ENCODE assay signal across 10 mouse cellular contexts in genomic region chr8:128519366-128519765, GRCm38 (mm10).
DNase-seq lines count a peak whose midpoint lies in the region; ATAC-seq and TF ChIP-seq lines count a peak whose summit lies in the region.
"Had no signal": no experiment of that assay in that cellular context is flagged by ENCODE, and none has a peak within 500 bp of the region (broad histone marks: within the 10 kb centered on the region; RNA-seq: fewer than 3 reads in every experiment).

No protein-coding gene starts in this region.

- TF ChIP-seq EP300 in CH12.LX (IDR thresholded peaks at IDR 0.05; ENCODE audit: low read length): no peak

- DNase-seq in hindbrain, postnatal 0 days (ENCODE audit: low spot score): peak; percentile 43
- no peak for DNase-seq in hindbrain, embryonic 10.5 days (ENCODE audit: low spot score)
- DNase-seq in CH12.LX (ENCODE audit: extremely low read depth): peak; percentile 71
- DNase-seq in brain, embryonic 14.5 days (ENCODE audit: low read depth): peak; percentile 47
- peak; percentile 40 for DNase-seq in lung, postnatal 10 days
- DNase-seq in cerebellum, adult 9-11 months: no peak
- no peak for DNase-seq in frontal cortex, postnatal 10 days (ENCODE audit: low spot score in 2 of 2)
- no peak for DNase-seq in left cerebral cortex, adult 11 months (ENCODE audit: low spot score)

- H3K9me3 ChIP-seq in hindbrain, postnatal 0 days (ENCODE audit: low read length): no peaks in the 10 kb centered on the region
- no peaks in the 10 kb centered on the region for H3K9me3 ChIP-seq in hindbrain, embryonic 10.5 days
- no peaks in the 10 kb centered on the region for H3K9me3 ChIP-seq in CH12.LX (replicated peaks; ENCODE audit: low read length)
- H3K9me3 ChIP-seq: limb, embryonic 15.5 days; stomach, embryonic 15.5 days had no signal

- no peaks in the 10 kb centered on the region for H3K36me3 ChIP-seq in hindbrain, postnatal 0 days (ENCODE audit: insufficient read depth, low read length)
- H3K36me3 ChIP-seq in hindbrain, embryonic 10.5 days: no peaks in the 10 kb centered on the region
- H3K36me3 ChIP-seq in CH12.LX (replicated peaks in 1 of 2; ENCODE audit: control insufficient read depth in 1 of 2, insufficient read depth in 1 of 2, low read length in 1 of 2): no peaks in the 10 kb centered on the region
- H3K36me3 ChIP-seq: limb, embryonic 15.5 days; stomach, embryonic 15.5 days had no signal

- in situ Hi-C loops in CH12.LX (cut with MboI; ENCODE audit: low pct_ligation_motif_present, low pct_unique_long_range_greater_than_20kb, low sequenced_read_pairs): loop anchor here (10.0 to 25.0 kb wide), 2 partner anchors 135 to 1332 kb away; no protein-coding TSS in a partner anchor

- H3K9ac ChIP-seq in hindbrain, postnatal 0 days (replicated peaks; ENCODE audit: low read length): no peak overlapping the region
- no peak overlapping the region for H3K9ac ChIP-seq in CH12.LX (ENCODE audit: insufficient read depth, low read depth)
- H3K9ac ChIP-seq: limb, embryonic 15.5 days; stomach, embryonic 15.5 days had no signal

- TF ChIP-seq CTCF in hindbrain, postnatal 0 days (IDR thresholded peaks at IDR 0.05; ENCODE audit: low read depth): peak; percentile 55
- TF ChIP-seq CTCF in CH12.LX (conservative IDR thresholded peaks at IDR 0.05 in 1 of 2, IDR thresholded peaks at IDR 0.05 in 1 of 2; ENCODE audit: low read depth in 2 of 2, low read length in 2 of 2): peak; percentile 77 to 93
- TF ChIP-seq CTCF in brain, embryonic 14.5 days (IDR thresholded peaks at IDR 0.05; ENCODE audit: borderline replicate concordance, extremely low read depth, insufficient read depth, insufficient read length): peak; percentile 42; the same call in 1 of the 2 replicates

- no peaks in the 10 kb centered on the region for H3K4me1 ChIP-seq in hindbrain, postnatal 0 days (ENCODE audit: insufficient read depth, low read length)
- peaks cover 3% of the 10 kb centered on the region; the same call in 1 of the 2 replicates for H3K4me1 ChIP-seq in hindbrain, embryonic 10.5 days (replicated peaks)
- H3K4me1 ChIP-seq in CH12.LX (ENCODE audit: control insufficient read depth in 1 of 2, insufficient read depth in 2 of 2): peaks cover 12 to 46% of the 10 kb centered on the region in 2 experiments
- H3K4me1 ChIP-seq: limb, embryonic 15.5 days; stomach, embryonic 15.5 days had no signal

- WGBS in hindbrain, postnatal 0 days: 91% methylated on average over 1 of the region's 1 CpGs
- 71% methylated on average over 1 of the region's 1 CpGs for whole genome bisulfite sequencing in hindbrain, embryonic 10.5 days

- no peak overlapping the region for H3K4me3 ChIP-seq in hindbrain, postnatal 0 days (ENCODE audit: low read length)
- no peak overlapping the region for H3K4me3 ChIP-seq in hindbrain, embryonic 10.5 days
- no peak overlapping the region for H3K4me3 ChIP-seq in CH12.LX (replicated peaks in 1 of 3; ENCODE audit: low read depth in 2 of 3, low read length in 2 of 3, poor library complexity in 1 of 3)
- H3K4me3 ChIP-seq: limb, embryonic 15.5 days; stomach, embryonic 15.5 days had no signal

- no peak for TF ChIP-seq POLR2A in CH12.LX (IDR thresholded peaks at IDR 0.05; ENCODE audit: low read depth, low read length)
- no peak for TF ChIP-seq POLR2A in brain, embryonic 14.5 days (IDR thresholded peaks at IDR 0.05; ENCODE audit: borderline replicate concordance, extremely low read depth, insufficient read depth, insufficient read length, poor library complexity, severe bottlenecking)

- peak; percentile 80 for TF ChIP-seq RAD21 in CH12.LX (IDR thresholded peaks at IDR 0.05; ENCODE audit: low read depth, low read length)

- no peak overlapping the region for H3K4me2 ChIP-seq in hindbrain, postnatal 0 days (ENCODE audit: low read depth, low read length)
- H3K4me2 ChIP-seq in CH12.LX (ENCODE audit: insufficient read depth, low read depth, poor library complexity, severe bottlenecking): no peak overlapping the region
- H3K4me2 ChIP-seq: limb, embryonic 15.5 days; stomach, embryonic 15.5 days had no signal

- H3K27ac ChIP-seq in hindbrain, postnatal 0 days: no peak overlapping the region
- no peak overlapping the region for H3K27ac ChIP-seq in hindbrain, embryonic 10.5 days
- no peak overlapping the region for H3K27ac ChIP-seq in CH12.LX (ENCODE audit: insufficient read depth, low read depth)
- H3K27ac ChIP-seq: limb, embryonic 15.5 days; stomach, embryonic 15.5 days had no signal

- dilution Hi-C loops in CH12.LX (cut with MboI; ENCODE audit: extremely low pct_ligation_motif_present, extremely low pct_unique_long_range_greater_than_20kb, low sequenced_read_pairs): no loop called here

- H3K79me2 ChIP-seq in CH12.LX (replicated peaks; ENCODE audit: control insufficient read depth, extremely low read depth, insufficient read depth, poor library complexity, severe bottlenecking): no peaks in the 10 kb centered on the region

- no peaks in the 10 kb centered on the region for H3K27me3 ChIP-seq in hindbrain, postnatal 0 days (ENCODE audit: insufficient read depth, low read length)
- no peaks in the 10 kb centered on the region for H3K27me3 ChIP-seq in hindbrain, embryonic 10.5 days (ENCODE audit: insufficient read depth, poor library complexity, severe bottlenecking)
- no peaks in the 10 kb centered on the region for H3K27me3 ChIP-seq in CH12.LX (replicated peaks)
- H3K27me3 ChIP-seq: limb, embryonic 15.5 days; stomach, embryonic 15.5 days had no signal

- no peak for ATAC-seq in hindbrain, postnatal 0 days

TF ChIP-seq in CH12.LX, 34 proteins besides CTCF, POLR2A, EP300 and RAD21:
- peak; percentile 45; the same call in 1 of the 2 replicates for TF ChIP-seq JUND (conservative IDR thresholded peaks at IDR 0.05; ENCODE audit: low read depth, low read length)
- TF ChIP-seq KAT2A (IDR thresholded peaks at IDR 0.05; ENCODE audit: insufficient replicate concordance, low read length): peak; percentile 68; the same call in 1 of the 2 replicates
- TF ChIP-seq NELFE (IDR thresholded peaks at IDR 0.05; ENCODE audit: low read depth, low read length): peak; percentile 33; the same call in 1 of the 2 replicates
- TF ChIP-seq MAZ (IDR thresholded peaks at IDR 0.05; ENCODE audit: low read depth, low read length): no peak
- TF ChIP-seq CHD1 (IDR thresholded peaks at IDR 0.05; ENCODE audit: low read depth, low read length): no peak
- no peak for TF ChIP-seq POLR2AphosphoS2 (IDR thresholded peaks at IDR 0.05; ENCODE audit: low read depth, low read length)
- peak; percentile 91 for TF ChIP-seq SMC3 (IDR thresholded peaks at IDR 0.05; ENCODE audit: low read depth, low read length)
- peak; percentile 25; the same call in 1 of the 2 replicates for TF ChIP-seq MEF2A (IDR thresholded peaks at IDR 0.05; ENCODE audit: borderline replicate concordance, low read depth, low read length)
- TF ChIP-seq IRF4 (IDR thresholded peaks at IDR 0.05; ENCODE audit: low read depth, low read length): 0 out of 2 replicates have a peak, but pooled peaks have one; percentile 23

Comparison
In these comparisons a context has a peak if more than half of its experiments do, and no peak if none do; other contexts are left out.
1. DNase-seq: peak in hindbrain, postnatal 0 days (single experiment), CH12.LX (single experiment), brain, embryonic 14.5 days (single experiment) and lung, postnatal 10 days (single experiment); none in hindbrain, embryonic 10.5 days (single experiment), cerebellum, adult 9-11 months (single experiment), frontal cortex, postnatal 10 days (0 of 2) and left cerebral cortex, adult 11 months (single experiment).
2. Peak in every context shown above with its lines, with median percentiles within 50 percentile points of each other: CTCF ChIP-seq.